Mouse (Mus musculus) splenic B cell, adult 2 months (primary cell): Measurements from ENCODE around the gene Eva1a.

Source experiments
- DNase-seq: peaks from one replicate; pipeline ENCODE4 v3.0.0-alpha.2; 2011; ENCODE audit warnings: low read depth, low spot score
- H3K27me3 ChIP-seq: 2 replicates; pipeline ENCODE4 v1.6.1; 2012; ENCODE audit warnings: mild to moderate bottlenecking, low read length, moderate library complexity, mixed read lengths; ENCODE audit not compliant: control insufficient read depth, poor library complexity, insufficient read depth, severe bottlenecking
- H3K36me3 ChIP-seq: 2 replicates; pipeline ENCODE4 v1.6.1; 2012; ENCODE audit warnings: mild to moderate bottlenecking, low read length, moderate library complexity, mixed read lengths; ENCODE audit not compliant: control insufficient read depth, poor library complexity, insufficient read depth, severe bottlenecking

The Eva1a gene

DNA sequence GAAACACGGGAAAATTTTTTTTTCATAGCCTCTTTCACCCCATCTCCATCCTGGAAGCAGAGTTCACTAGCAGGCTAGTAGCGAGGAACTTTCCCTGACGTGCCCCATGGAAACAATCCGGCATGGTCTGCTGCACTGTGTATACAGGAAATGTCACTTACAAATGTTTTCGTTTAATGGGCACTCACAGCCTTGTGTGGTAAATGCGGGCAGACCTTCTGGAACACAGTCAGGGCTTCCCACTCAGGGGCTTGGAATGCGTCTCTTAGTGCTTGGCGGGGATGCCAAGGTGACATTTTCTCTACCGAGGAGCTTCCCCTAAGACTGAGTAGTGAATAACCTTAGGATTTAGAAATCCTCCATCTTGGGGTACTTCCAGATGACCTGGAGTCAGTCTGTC, 87.0 kb downstream of the Eva1a start:
- no peak for DNase-seq
- H3K36me3 ChIP-seq: no peaks in the 10 kb centered on the region

DNA sequence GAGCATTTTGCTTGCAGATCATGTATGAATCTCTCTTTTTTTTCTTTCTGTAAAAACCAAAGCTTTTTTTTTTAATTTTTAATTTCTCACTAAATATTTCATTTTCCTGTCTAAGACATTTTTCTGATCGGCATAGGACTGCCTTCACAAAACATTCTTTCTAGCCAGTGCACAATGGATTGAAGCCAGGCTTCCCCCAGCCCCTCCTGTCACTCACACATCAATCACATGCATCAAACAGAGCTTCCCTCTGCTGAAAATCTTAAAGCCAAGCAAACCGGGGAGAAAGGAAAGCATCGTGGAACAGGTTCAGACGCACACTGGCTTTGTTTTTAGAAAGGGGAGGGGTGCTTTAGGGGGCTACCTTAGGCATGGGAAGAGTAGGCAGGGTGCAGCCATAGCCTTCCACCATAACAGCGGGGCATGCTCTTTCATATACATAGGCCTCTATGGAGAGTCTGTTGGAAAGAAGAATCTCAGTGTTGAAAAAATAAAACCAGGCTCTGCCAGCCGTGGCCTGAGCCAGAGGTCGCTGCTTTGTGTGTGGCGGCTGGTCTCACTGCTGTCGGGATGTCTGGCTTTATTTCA, 88.9 kb downstream of the Eva1a start:
- no peaks in the 10 kb centered on the region for H3K27me3 ChIP-seq
- DNase-seq: no peak
- no peaks in the 10 kb centered on the region for H3K36me3 ChIP-seq

More for the DNA sequence above, 87.0 kb downstream of the Eva1a start:
- H3K27me3 ChIP-seq: no peaks in the 10 kb centered on the region

DNA sequence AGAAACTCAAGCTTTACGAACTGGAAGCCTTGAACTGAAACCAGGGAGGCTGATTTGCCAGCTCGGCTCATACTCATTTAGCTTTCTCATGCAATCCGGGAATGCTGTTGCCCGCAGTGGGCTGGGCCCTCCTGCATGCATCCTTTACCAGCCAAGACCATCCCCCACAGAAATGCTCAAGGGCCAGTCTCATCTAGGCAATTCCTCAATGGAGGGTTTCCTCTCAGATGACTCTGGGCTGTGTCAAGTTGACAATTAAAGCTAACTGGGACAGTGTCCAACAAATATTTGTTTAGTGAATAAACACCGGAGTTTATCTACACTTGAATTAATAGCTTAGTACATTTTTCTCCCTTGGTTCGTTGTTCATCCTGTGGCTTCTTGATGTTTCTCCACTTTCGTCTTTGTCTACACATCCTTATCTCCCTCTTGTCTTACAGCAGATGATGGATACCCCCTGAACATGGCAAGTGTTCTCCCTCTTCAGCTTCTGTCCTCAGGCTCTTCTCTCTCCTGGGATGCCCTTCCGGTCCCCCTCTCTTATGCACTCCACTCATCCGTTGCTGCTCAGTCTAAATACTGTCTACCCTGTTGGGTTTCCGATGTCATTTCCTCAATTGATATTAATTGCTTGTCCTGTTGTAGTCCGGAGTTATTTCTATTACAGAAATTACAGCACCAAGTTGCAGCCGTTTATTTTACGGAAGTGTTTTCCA, 92.2 kb downstream of the Eva1a start:
- Histone ChIP-seq H3K27me3 (no peaks in the 10 kb centered on the region), H3K36me3 (no peaks in the 10 kb centered on the region)
- DNase-seq: no peak

DNA sequence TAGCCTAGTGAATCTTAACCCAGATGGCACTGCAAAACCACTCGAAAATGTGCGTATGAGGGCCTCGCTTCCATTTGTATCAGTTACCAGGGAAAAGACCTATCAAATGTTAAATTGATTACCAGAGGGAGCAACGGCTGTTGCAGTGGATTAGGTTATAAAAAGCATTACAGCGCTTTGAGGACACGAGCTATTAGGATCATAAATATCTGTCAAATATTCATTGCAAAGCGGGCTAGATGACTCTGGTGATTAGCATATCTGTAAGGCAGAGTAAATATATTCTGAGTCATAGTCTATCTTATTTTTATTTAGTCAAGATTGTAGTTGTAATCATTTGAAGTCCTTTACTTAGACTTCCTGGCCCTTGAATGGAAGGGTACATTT, 92.7 kb downstream of the Eva1a start:
- Histone ChIP-seq H3K27me3 (no peaks in the 10 kb centered on the region), H3K36me3 (no peaks in the 10 kb centered on the region)
- no peak for DNase-seq

DNA sequence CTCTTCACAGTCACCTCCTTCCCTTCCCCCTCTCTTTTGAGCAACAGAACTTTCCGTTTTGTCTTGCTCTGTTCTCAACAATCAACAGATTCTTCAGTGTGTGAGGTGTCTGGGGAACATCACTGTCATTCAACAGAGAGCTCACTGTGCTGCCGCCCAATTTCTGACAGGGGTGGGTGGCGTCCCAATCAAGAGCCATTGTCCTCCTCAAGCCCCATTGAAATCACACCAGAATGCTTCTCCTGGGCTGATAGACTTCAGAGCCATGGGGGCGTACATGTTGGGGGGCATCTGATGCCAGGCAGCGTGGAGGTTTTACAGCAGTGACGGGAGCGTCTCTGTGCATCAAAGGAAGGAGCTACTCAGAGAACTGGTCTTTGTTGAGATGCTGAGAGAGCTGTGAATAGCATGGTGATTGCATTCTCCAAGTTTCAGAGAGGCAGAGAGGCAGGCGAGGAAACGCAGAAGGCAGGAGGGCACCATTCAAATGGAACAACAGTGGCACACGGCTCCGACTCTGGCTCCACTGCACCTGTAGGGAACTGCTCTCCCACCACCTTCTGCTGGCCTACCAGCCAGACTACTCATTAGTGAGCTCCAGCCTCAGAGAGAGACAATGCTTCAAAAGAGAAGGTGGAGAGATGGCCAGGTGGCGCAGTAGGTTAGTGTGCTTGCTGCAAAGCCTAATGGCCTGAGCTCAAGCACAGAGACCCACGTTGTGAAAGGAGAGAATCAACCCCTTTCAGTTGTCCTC, 95.3 kb downstream of the Eva1a start:
- no peak for DNase-seq
- Histone ChIP-seq H3K27me3 (no peaks in the 10 kb centered on the region), H3K36me3 (no peaks in the 10 kb centered on the region)
